Mouse (Mus musculus): ENCODE data around the gene Bcl2l15.
"Not testable (repeated sequence)": the region's sequence is repeated elsewhere in the genome, so short reads cannot be mapped to it uniquely, and the experiment has no call there.

Bcl2l15 gene

DNA sequence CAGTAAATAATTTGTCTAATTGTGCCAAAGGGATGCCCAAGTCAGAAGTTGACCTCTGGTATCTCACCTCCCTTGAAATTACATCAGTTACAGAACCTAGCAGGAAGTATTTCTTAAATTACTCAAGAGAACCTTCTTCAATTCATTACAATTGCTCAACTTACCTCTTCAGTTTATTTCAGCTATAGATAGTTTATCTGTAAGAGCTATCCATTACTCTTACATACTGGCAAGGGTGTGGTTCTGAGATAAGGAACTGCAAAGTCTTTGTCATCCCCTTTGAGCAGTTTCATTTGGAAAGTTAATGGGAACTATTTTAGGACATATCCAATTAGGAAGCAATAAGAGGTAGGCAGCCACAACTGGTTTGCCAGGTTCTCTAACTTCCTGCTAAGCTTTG, at the start of gene Bcl2l15:
Gene Bcl2l15, plus strand, starts transcription at position 176 of the 400 bp plus-strand sequence.
- no peak for DNase-seq

DNA sequence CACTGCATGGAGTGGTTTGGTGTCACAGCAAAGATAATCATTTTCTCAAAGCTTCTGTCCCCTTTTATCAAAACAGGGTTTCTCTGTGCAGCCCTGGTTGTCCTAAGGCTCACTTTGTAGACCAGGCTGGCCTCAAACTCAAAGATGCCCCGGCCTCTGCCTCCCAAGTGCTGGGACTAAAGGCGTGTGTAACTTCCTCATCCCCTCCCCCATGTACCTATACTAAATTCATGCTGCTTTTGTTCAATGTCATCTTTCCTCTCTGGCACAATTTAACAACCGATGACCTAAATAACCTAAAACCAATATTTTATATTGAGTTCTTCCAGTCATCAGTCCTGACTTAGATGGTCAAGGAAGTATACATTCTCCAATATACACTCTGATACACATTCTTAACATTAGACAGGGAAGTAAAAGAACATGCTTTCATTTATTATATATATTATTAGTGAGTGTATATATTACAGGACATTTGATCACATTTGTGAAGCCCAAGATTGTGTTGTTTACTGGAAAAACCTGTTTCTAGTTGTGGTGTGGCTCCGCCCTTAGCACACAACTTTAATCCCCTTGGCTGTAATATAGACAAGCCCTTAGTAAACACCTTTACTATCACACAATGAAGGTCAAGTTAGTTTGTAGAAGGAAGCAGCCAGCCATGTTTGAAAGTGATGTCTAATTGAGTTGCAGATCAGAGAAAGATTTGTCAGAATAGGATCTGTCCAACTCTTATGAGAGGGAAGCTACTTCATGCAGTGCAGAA, 49.4 kb upstream of the Bcl2l15 start:
- DNase-seq, result no peak

DNA sequence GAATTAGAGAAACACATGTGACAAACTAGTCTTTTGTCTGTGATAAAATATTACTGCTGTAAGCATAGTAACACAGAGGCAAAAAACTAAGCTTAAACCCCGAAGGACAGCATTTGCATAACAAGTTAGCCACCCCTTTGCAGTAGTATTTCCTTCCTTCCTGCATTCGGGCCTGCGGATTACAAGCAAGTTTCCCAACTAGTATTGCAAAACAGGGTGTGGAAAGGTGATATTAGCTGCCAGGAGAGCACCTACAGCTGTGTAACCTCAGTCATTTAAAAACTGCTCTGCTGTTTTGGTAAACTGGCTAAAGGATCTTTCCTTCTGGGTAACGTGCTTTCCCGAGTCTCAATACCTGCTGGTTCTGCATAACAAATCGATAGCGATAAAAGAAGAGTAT, 45.2 kb upstream of the Bcl2l15 start:
- no peak for DNase-seq

DNA sequence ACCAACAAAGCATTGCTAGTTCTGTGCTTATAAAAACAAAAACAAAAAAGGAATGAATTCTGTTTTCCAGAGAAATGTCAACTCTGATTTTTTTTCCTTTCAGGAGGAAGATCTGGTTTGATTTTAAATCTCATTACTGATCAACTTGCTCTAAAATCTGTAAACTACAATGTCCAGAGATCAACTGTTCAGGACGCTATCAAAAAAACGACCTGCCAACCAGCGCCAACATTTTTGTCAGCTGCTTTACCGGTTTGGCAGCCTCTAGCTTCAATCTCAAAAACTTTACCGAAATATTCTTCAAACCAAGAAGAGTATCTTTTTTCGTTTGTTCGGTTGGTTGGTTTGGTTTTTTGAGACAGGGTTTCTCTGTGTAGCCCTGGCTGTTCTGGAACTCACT, 43.3 kb upstream of the Bcl2l15 start:
- no peak for DNase-seq

DNA sequence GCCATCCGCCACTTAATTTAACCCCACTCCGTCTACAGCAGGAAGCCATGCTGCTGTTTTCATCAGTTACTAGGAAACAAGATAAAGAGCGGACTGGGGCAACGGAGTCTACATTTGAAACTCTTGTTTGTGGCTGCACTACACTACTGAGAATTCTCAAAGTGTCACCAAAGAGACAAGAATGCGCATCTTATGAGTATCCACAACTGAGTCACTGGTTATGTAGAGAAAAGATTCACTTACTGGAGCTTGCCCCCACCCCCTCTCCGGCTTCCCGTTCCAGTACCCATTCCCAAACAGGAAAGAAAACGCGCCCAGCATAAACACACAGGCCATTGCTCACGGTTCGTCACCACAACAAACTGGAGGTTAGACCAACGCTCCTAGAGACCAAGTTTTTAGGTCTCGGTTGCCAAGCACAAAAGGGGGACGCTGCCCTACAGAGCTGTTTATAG, 42.5 kb upstream of the Bcl2l15 start:
- DNase-seq, result peak; percentile 42

DNA sequence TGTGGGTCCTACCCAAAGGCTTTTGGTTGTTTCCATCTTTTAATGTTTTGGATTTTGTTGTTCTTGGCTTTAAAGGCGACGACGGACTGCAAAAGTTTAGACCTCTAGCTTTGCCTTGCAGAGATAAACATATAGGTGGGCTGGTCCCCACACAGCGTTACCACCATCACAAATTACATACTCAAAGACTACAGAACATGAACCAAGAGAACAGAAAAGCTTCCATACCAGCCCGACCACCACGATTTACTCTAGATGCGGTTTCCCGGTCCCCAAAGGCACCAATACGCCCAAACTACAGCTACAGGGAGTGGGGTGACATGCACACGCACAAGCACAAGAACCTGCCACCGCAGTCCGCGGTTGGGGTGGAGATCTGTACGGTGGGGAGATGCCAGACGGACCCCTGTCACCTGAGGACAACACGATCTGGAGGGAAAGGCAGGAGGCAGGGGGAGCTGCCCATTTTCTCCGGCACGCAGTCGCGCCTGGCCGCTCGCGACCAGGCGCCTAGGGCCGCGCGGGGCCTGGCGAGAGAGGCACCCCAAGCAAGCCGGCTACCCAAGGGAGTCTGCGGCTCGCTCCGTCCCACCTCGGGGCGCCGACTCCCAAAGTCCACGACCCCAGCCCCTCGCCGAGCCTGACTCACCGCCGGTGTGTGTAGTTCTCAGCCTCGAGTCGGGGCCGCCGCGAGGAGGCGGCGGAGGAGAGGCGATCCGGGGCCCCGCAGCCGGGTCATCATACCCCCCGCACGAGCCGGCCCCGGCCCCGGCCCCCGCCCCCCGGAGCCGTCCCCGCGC, 41.9 kb upstream of the Bcl2l15 start:
- peak; percentile 33 for DNase-seq

DNA sequence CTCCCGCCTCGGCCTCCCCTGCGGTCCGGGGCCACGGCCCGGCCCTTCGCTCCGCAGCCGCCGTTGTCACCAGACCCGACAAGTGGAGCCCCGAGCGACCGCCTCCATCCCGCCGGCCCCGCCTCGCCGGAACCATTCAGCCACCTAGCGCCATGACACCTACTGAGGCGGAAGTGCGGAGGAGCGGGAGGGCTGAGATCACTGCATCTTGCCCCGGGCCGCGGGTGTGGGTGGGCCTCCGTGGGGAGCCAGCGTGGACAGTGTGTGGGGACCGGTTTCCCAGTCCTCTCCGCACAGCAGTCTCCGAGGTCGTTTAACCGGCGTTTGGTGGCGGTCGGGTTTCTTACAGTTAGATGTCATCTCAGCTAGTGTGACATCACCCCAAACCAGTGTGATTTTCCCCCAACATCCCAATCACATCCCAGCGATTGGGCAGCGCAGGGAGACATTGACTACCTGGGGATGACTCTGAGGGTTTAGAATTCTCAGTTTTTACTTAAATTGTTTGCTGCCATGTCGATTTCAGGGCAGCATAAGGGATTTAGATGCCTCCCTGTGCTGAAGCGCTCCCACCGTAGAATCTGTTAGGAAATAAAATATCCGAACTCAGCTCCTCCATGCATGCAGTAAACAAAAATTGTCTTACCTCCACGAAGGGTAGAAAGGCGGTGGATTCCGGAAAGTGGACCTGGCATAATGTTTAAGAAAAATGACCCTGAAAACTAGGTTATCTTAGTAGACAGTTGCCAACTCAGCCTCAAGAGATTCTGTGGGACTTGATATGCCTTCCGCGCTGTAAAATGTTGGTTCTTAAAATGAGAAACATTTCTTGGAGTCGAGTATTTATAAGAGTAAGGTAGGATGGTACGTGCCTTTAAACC, 40.9 kb upstream of the Bcl2l15 start, which contains the start of gene Hipk1:
Gene Hipk1, minus strand, starts transcription at position 334 of the 881 bp plus-strand sequence.
- DNase-seq, result peak; percentile 96

DNA sequence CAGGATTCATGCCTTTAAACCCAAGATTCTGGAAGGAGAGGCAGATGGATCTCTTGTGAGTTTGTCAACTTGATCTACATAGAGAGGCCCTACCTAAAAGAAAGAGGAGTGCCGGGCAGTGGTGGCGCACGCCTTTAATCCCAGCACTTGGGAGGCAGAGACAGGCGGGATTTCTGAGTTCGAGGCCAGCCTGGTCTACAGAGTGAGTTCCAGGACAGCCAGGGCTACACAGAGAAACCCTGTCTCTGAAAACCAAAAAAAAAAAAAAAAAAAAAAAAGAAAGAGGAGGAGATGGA, 40.3 kb upstream of the Bcl2l15 start:
- not testable (repeated sequence) for DNase-seq

DNA sequence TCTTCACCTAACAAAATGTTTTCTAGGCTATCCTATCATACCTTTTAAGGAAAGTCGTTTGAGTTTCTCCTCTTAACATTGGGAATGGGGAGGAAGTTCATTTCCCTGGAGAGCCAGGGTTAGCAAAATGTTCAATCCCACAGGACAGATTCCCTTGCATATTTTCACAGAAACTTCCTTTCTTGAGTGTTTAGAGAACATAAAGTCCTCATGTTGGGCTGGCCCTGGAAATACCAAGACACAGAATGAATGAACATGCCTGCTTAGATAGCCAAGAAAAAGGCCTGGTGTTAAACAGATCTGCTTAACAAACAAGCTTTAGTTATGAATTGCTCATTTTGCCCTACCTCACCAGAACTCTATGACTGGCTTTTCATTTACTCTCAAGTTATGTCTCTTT, 39.8 kb upstream of the Bcl2l15 start:
- DNase-seq, result no peak

DNA sequence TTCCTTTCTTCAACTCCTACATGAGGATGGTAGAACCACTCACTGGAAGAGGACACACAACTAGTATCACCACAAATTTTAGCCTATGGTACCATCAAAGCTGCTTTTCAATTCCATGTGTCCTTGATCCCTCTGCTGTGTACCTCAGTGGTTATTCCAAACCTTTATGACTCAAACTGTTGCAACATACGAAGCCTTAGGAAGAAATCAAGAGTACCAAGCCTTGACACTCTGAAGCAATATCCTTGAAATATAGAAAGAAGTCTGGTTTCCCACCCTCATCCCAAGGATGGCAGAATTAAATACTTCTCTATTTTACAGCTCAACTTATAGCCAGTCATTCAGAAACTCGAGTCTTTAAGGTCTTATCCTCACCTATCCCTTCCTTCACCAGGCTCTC, 36.0 kb upstream of the Bcl2l15 start:
- no peak for DNase-seq

DNA sequence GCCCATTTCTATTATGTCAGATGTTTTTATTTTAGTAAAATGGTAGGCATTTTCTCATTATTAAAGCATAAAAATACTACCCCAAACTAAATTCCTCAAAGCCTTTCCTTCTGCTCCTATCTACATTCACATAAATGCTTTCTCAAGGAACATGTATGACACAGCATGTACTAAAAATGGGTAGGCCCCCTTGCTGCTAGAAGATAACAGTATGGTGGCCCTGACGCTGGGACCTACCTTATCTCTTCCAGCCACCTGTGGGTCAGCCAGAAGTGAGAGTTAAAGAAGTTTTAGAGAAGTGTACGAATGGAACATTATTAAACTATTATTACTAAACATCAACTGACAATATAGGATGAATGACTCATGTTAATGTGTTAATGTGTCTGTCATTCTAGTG, 32.9 kb upstream of the Bcl2l15 start:
- no peak for DNase-seq

DNA sequence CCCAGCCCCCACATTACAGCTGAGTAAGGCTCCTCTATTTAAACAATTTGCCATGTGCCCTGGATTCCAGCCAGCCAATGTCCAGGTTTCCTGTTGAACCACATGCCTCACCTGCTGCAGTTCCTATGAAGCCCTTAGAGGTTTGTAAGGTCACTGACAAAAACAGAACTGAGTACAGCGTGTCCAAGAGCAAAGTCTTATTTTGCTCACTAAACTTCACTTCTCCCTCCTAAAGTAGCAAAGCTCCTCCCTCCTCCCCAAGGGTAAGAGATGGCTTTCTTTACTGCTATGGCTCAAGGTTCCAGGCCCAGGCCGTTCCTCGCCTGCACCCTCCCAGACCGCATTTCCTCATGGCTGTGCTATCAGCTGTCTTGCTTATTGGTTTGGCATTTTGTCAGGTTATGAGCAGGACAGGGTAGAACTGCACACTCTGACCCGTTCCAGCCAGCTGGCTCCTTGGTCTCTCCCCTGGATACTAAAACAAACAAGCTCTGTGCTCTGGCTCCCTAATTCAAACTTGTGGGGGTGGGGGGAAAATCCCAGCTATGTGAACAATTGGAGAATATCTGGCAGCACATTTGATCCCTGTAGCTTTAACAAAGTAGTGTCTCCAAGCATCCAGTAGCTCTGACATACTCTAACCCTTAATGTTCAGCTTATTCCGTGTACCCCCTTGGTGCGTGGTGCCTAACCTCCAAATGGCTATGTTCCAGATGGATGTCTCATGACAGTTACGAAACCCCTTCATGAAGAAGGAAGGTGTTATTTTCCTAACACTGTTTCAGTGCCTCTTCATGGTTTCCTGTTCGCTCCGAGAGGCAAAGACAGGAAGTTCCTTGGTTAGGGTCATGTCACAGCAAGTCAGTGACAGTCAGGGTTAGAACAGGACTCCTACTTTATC, 30.5 kb upstream of the Bcl2l15 start:
- DNase-seq, result peak; percentile 71

DNA sequence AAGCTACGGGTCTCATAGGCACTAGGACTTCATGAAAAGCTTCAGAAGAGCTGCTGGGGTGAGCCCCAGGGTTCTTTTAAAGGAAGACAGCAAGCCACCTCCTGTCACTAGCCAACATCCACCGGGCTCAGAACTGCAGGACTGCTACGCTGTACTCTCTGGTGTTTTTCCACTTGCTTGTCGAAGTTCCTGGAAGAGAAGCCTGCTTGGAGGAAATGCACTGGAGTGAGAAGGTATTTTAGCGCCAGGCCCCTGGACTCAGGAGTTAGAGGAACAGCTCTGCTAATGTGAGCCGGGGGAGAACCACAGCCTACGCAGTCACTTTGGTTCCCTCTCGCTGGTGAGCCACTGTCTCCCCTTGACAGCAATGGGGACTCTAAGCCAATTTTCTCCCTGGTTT, 29.5 kb upstream of the Bcl2l15 start:
- DNase-seq, result no peak

DNA sequence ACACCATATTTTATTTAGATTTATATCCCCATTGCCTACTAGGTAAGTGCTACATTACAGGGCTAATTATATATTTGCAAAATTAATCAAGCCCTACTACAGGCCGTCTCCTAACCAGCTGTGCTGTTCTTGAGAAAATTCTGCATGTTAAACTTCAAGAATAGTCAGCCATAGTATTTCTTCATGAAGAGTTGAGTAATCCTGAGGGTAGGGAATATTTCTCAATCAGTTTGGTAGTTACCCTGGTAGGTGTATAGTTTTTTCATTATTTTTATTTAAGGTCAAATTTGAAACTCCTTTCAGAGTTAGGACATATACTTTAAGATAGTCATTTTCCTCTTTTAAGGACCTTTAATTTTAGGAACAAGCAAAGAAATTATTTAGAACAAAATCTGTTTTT, 26.7 kb upstream of the Bcl2l15 start:
- no peak for DNase-seq

DNA sequence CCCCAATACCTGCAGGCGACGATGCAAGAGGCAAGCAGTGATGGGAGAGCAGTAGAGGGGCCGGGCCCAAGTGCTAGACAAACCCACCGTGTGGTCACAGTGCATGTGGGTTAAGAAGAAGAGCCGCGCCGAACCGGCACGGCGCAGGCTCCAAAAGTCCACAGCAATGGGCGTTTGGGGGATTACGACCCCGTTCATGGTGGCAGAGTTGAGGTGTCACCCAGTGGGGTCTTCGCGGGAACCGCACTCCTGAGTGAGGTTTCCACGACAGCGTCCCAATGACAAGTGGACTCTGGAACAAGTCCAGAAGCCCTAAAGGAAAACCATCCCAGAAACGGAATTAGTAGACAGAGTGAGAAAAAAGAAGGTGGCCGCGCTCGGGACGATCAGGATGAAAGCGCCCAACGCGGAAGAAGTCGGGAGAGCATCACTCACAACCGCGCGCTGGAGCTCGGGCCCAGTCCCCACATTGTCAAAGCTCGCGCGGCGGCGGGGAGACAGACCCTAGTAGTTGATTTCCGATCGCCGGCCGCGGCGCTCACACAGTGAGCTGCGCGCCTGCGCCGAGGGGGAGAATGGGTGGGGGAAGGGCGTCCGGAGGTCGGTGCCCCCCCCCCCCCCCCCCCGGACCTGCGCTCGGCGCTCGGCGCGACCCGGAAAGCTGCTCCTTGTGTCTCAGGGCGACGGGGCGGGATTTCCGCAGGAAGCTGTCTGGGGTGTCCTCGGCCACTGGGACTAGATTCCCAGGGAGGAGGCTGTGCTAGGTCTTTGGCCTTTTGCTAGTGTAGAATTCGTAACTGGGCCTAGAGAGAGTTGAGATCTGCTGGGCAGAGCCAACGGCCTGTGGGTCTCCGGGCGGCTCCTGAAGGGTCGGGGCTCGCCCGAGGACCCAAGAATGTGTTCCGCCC, 23.3 kb upstream of the Bcl2l15 start, which contains the start of the genes Dclre1b, Ap4b1 and Gm43064:
Gene Dclre1b, minus strand, starts transcription at position 554 of the 908 bp plus-strand sequence.
Gene Ap4b1, plus strand, starts transcription at position 630 of the 908 bp plus-strand sequence.
Gene Gm43064, plus strand, starts transcription at position 683 of the 908 bp plus-strand sequence.
- peak; percentile 91 for DNase-seq

DNA sequence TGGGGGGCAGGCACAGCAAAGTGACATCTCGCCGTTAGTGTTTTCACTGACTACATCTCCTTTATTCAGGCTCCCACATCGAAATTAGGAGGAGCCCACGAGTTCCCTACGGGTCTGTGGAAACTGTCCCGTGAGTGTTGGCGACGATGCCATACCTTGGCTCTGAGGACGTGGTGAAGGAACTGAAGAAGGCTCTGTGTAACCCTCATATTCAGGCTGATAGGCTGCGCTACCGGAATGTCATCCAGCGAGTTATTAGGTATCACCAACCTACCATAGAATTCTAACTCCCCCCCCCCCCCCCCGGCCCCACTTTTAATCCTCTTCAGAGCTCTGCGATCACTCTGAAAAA, 22.6 kb upstream of the Bcl2l15 start:
- DNase-seq, result no peak

DNA sequence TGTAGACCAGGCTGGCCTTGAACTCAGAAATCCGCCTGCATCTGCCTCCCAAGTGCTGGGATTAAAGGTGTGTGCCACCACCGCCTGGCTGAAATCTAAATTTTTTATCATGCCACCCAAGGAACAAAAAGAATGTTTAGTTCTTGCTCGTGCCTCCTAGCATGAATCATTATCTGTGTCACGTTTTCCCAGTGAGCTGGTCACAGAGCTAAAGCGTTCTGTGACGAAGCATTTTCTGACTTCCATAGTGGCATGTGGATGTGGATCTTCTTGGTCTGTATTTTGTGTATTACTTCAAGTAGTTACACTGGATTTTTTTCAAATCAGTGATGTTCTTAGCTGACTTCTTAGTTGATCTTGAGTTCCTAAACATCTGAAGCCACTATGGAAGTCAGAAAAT, 21.4 kb upstream of the Bcl2l15 start:
- DNase-seq, result no peak

DNA sequence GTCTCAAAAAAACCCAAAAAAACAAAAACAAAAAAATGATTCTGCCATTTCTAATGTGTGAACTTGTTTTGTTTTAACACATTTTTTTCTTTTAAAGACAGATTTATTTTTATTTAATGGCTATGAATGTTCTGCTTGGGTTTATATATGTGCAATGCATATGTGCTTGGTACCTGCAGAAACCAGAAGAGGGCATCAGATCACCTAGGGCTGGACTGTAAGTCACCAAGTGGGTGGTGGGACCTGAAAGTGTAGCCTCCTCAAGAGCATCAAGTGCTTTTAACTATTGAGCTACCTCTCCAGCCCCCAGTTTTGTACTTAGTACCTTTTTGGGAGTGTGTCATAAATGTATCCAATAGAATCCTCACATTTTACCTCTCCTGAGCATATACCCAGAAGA, 4.9 kb upstream of the Bcl2l15 start:
- no peak for DNase-seq

DNA sequence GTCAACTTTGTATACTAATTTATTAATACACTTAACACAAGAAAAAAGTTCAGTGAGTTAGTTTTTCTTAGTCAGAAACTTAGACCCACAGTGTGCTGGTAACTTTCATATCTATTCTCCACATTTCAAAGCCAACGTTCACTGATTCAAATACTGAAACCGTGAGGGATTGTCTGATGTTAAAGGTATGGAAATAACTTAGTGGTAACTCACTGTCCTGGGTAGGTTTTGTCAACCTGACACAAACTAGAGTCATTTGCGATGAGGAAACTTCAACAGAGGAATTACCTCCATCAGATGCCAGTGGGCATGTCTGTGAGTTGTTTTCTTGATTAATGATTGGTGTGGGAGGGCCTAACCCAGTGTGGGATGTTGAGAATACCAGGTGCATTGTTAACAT, 3.4 kb upstream of the Bcl2l15 start:
- no peak for DNase-seq

DNA sequence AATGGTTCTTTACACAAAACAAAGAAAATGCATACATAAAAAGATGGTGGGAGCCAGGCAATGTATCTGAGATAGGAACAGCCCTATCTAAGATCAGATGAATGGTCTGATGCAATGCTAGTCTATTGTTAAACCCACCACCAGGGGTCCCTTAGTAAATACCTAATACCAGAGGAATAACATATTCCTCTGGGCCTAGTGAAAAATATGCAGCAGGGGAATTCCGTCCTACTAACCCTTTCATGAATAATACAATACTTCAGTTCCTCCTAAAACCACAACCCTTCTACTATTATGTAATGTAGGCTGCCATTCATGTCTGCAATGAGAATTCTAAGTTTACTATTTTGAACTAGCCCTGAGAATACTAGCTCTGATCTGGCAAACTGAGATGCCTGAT, 1.7 kb upstream of the Bcl2l15 start:
- not testable (repeated sequence) for DNase-seq

DNA sequence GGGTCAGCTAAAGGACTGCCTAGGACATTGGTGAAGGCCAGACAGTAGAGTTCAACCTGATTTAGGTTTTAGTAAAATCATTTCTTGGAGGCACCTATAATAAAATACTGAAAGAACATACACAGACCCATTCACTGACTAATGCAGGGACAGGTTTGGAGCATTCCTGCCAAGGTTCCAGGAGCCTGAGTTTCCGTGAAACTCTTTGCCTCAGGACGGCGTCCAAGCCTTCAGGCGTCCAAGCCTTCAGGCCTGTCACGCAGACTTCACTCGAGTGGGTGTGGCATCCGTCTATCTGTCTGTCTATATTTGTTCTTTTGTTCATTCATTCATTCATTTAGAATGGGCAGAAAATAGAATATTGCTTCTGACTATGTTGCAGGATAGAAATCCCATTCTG, 1.3 kb upstream of the Bcl2l15 start:
- no peak for DNase-seq

Data from right cerebral cortex, adult 18-20 months (tissue).